Mouse (Mus musculus): ENCODE results near the gene Muc3. TPM values are rescaled to one million over a fixed set of nuclear protein-coding genes. Genes with fewer than 3 reads are reported as not detected.

The Muc3 gene
- total and polyA plus RNA-seq, 3 experiments = not detected

DNA sequence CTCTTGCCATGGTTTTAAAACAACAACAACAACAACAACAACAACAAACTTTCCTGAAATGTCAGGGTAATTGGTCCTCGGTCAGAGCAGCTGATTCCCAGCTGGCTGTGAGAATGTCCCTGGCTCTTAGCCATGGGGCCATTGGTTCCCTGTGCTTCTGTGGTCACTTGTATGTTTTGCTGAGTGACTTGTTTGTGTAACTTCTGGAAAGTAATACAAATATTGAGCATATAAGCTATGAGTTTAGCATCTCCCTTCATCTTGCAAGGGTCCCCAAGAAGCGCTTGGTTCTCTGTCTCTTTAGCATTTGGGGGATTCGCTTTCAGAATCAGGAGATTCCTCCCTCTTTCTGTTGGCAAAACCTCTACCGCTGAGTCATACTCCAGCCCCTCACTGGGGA lies 42.7 kb downstream of the Muc3 start:
- Histone ChIP-seq H3K36me3 (ENCODE audit: control insufficient read depth in 1 of 2, insufficient read depth in 2 of 2, low read length in 2 of 2) (peaks cover 0 to 10% of the 10 kb centered on the region in 2 experiments; a peak in 3 of 4 replicates), H3K27ac (ENCODE audit: control insufficient read depth, low read depth, low read length) (no peak overlapping the region), H3K4me3 (ENCODE audit: control insufficient read depth in 1 of 2, insufficient read depth in 1 of 2, low read depth in 2 of 2, low read length in 2 of 2) (no peak overlapping the region), H3K9me3 (replicated peaks; ENCODE audit: insufficient read depth, low read length) (no peaks in the 10 kb centered on the region), H3K79me2 (ENCODE audit: control insufficient read depth, insufficient read depth, low read length, poor library complexity) (peaks cover 6% of the 10 kb centered on the region), H3K27me3 (ENCODE audit: control insufficient read depth in 1 of 2, insufficient read depth in 2 of 2, low read length in 2 of 2) (no peaks in the 10 kb centered on the region), H3K9ac (ENCODE audit: control insufficient read depth, low read depth, low read length, poor library complexity, severe bottlenecking) (no peak overlapping the region), H3K4me1 (ENCODE audit: control insufficient read depth in 1 of 2, insufficient read depth in 2 of 2, low read length in 2 of 2) (peaks cover 6 to 20% of the 10 kb centered on the region in 2 experiments; a peak in 3 of 4 replicates)
- 0 out of 2 replicates have a peak, but pooled peaks have one; percentile 2 for TF ChIP-seq SIN3A (IDR thresholded peaks at IDR 0.05; ENCODE audit: low read length)
- no peak for TF ChIP-seq ZMIZ1 (IDR thresholded peaks at IDR 0.05; ENCODE audit: low read depth, low read length)
- no peak for DNase-seq (ENCODE audit: low read depth, low spot score)

DNA sequence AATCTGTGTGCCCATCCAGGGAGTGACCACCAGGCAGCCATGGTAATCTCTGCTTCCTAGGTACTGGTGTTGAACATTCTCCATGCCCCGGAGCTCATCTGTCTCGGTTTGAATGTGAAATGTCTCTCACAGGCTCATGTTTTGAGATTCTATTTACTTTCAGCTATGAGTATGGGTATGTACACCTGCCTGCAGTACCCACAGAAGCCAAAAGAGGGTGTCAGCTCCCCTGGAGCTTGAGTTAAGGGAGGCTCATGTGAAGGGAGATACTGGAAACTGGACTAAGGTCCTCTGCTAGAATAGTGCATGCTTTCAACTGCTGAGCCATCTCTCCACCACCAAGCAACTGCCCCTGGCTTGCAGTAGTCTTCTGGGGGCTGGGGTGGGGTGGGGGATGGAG lies 45.2 kb downstream of the Muc3 start:
- DNase-seq (ENCODE audit: low read depth, low spot score) = peak; percentile 67
- Histone ChIP-seq H3K79me2 (ENCODE audit: control insufficient read depth, insufficient read depth, low read length, poor library complexity) (peaks cover 11% of the 10 kb centered on the region), H3K27me3 (ENCODE audit: control insufficient read depth in 1 of 2, insufficient read depth in 2 of 2, low read length in 2 of 2) (no peaks in the 10 kb centered on the region), H3K9ac (ENCODE audit: control insufficient read depth, low read depth, low read length, poor library complexity, severe bottlenecking) (peak overlapping the region; percentile 85), H3K27ac (ENCODE audit: control insufficient read depth, low read depth, low read length) (peak overlapping the region; percentile 96), H3K9me3 (replicated peaks; ENCODE audit: insufficient read depth, low read length) (no peaks in the 10 kb centered on the region), H3K36me3 (ENCODE audit: control insufficient read depth in 1 of 2, insufficient read depth in 2 of 2, low read length in 2 of 2) (peaks cover 0 to 25% of the 10 kb centered on the region in 2 experiments; a peak in 2 of 4 replicates), H3K4me1 (ENCODE audit: control insufficient read depth in 1 of 2, insufficient read depth in 2 of 2, low read length in 2 of 2) (peaks cover 11 to 36% of the 10 kb centered on the region in 2 experiments; a peak in 3 of 4 replicates), H3K4me3 (ENCODE audit: control insufficient read depth in 1 of 2, insufficient read depth in 1 of 2, low read depth in 2 of 2, low read length in 2 of 2) (no peak overlapping the region)
- peak; percentile 33 to 57 (median 46); a peak in 5 of 6 replicates for TF ChIP-seq CTCF (IDR thresholded peaks at IDR 0.05 in 2 of 3, conservative IDR thresholded peaks at IDR 0.05 in 1 of 3; ENCODE audit: control insufficient read depth in 1 of 3, insufficient read depth in 1 of 3, low read depth in 2 of 3, low read length in 3 of 3, poor library complexity in 1 of 3, severe bottlenecking in 1 of 3)
- TF ChIP-seq MAX (IDR thresholded peaks at IDR 0.05; ENCODE audit: low read length) = no peak
- TF ChIP-seq SIN3A (IDR thresholded peaks at IDR 0.05; ENCODE audit: low read length) = peak; percentile 10; the same call in 1 of the 2 replicates
- TF ChIP-seq POLR2AphosphoS5 (IDR thresholded peaks at IDR 0.05; ENCODE audit: borderline replicate concordance, low read depth, low read length) = no peak

DNA sequence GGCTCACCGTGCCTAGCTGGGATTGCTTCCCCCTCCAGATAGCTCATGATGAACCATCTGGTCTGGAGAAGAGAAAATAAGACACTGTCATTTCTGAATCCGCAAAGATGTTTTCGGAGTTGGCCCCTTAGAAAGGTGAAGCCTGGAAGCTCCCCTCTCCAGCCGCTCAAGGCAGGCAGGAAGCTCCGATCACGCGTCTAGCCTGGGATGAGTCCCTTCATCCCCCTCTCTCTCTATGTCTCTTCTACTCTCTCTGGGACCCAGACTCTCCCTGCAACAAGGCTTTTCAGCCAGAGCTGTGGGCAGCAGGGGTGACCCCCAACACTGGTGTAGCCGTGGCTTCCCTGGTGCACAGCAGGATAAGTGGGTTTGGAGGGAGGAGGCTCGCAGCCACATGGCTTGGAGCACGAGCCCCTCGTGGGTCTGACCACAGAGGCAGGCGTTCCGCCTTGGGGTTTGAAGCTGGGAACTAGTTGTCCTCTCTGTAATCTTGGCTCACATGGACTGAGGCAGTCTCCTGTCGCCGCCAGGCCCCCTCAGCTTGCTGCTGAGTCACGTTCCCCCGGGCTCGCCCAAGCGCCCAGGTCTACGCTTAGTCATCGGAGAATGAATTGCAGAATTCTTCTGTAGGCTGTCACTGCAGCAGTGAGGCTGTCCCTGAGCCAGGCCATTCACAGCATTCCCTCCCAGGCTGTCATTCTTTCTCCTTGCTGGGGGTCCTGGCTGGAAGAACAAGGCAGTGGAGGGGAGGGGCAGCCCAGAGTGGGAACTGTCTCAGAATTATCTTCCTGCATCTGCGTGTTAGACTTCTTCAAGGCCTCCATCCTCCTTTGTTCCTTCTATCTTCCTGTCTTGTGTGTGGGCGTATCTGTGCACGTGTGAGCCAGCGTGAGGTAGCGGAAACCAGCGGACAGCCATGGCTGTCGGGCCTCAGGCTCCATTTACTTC lies 46.3 kb downstream of the Muc3 start:
- H3K4me3 ChIP-seq (ENCODE audit: control insufficient read depth in 1 of 2, insufficient read depth in 1 of 2, low read depth in 2 of 2, low read length in 2 of 2) = peak overlapping the region; percentile 57 to 70
- H3K27ac ChIP-seq (ENCODE audit: control insufficient read depth, low read depth, low read length) = peak overlapping the region; percentile 96
- peak overlapping the region; percentile 85 for H3K9ac ChIP-seq (ENCODE audit: control insufficient read depth, low read depth, low read length, poor library complexity, severe bottlenecking)
- H3K9me3 ChIP-seq (replicated peaks; ENCODE audit: insufficient read depth, low read length) = no peaks in the 10 kb centered on the region
- H3K36me3 ChIP-seq (ENCODE audit: control insufficient read depth in 1 of 2, insufficient read depth in 2 of 2, low read length in 2 of 2) = peaks cover 0 to 34% of the 10 kb centered on the region in 2 experiments; a peak in 2 of 4 replicates
- H3K4me1 ChIP-seq (ENCODE audit: control insufficient read depth in 1 of 2, insufficient read depth in 2 of 2, low read length in 2 of 2) = peaks cover 17 to 47% of the 10 kb centered on the region in 2 experiments
- peak; percentile 97 for DNase-seq (ENCODE audit: low read depth, low spot score)
- H3K79me2 ChIP-seq (ENCODE audit: control insufficient read depth, insufficient read depth, low read length, poor library complexity) = peaks cover 11% of the 10 kb centered on the region
- H3K27me3 ChIP-seq (ENCODE audit: control insufficient read depth in 1 of 2, insufficient read depth in 2 of 2, low read length in 2 of 2) = no peaks in the 10 kb centered on the region
- no peak for TF ChIP-seq NRF1 (IDR thresholded peaks at IDR 0.05; ENCODE audit: insufficient read depth, low read depth, low read length, poor library complexity, severe bottlenecking)
- peak; percentile 88 for TF ChIP-seq USF1 (IDR thresholded peaks at IDR 0.05; ENCODE audit: low read depth, low read length)
- TF ChIP-seq MAFK (IDR thresholded peaks at IDR 0.05; ENCODE audit: borderline replicate concordance, low read depth, low read length) = peak; percentile 94
- TF ChIP-seq RAD21 (IDR thresholded peaks at IDR 0.05; ENCODE audit: low read depth, low read length) = no peak
- TF ChIP-seq JUND (IDR thresholded peaks at IDR 0.05; ENCODE audit: low read depth, low read length) = peak; percentile 76
- peak; percentile 23 to 86; a peak in 3 of 4 replicates for TF ChIP-seq POLR2A (IDR thresholded peaks at IDR 0.05; ENCODE audit: control insufficient read depth in 1 of 2, insufficient read depth in 1 of 2, low read depth in 1 of 2, low read length in 2 of 2, poor library complexity in 1 of 2)
- no peak; the same call in 1 of the 2 replicates for TF ChIP-seq TCF12 (IDR thresholded peaks at IDR 0.05; ENCODE audit: low read depth, low read length)
- no peak for TF ChIP-seq ZKSCAN1 (IDR thresholded peaks at IDR 0.05; ENCODE audit: low read depth, low read length)
- TF ChIP-seq POLR2AphosphoS5 (IDR thresholded peaks at IDR 0.05; ENCODE audit: borderline replicate concordance, low read depth, low read length) = no peak; the same call in 1 of the 2 replicates
- TF ChIP-seq HCFC1 (IDR thresholded peaks at IDR 0.05; ENCODE audit: low read depth, low read length) = peak; percentile 62
- TF ChIP-seq MAZ (IDR thresholded peaks at IDR 0.05; ENCODE audit: low read depth, low read length) = 0 out of 2 replicates have a peak, but pooled peaks have one; percentile 33
- peak; percentile 96 for TF ChIP-seq ETS1 (IDR thresholded peaks at IDR 0.05; ENCODE audit: low read depth, low read length)
- peak; percentile 67; the same call in 1 of the 2 replicates for TF ChIP-seq POLR2AphosphoS2 (IDR thresholded peaks at IDR 0.05; ENCODE audit: low read length)
- peak; percentile 11; the same call in 1 of the 2 replicates for TF ChIP-seq ELF1 (IDR thresholded peaks at IDR 0.05; ENCODE audit: low read depth, low read length)
- TF ChIP-seq TBP (IDR thresholded peaks at IDR 0.05; ENCODE audit: low read depth, low read length) = peak; percentile 72
- TF ChIP-seq E2F4 (IDR thresholded peaks at IDR 0.05; ENCODE audit: borderline replicate concordance, low read depth, low read length) = 0 out of 2 replicates have a peak, but pooled peaks have one; percentile 18
- TF ChIP-seq MAX (IDR thresholded peaks at IDR 0.05; ENCODE audit: low read length) = peak; percentile 86
- peak; percentile 93 for TF ChIP-seq MXI1 (IDR thresholded peaks at IDR 0.05; ENCODE audit: low read depth, low read length)
- peak; percentile 94 for TF ChIP-seq BHLHE40 (IDR thresholded peaks at IDR 0.05; ENCODE audit: borderline replicate concordance, low read depth, low read length)
- peak; percentile 86 for TF ChIP-seq SIN3A (IDR thresholded peaks at IDR 0.05; ENCODE audit: low read length)

All from MEL (cell line).